Mouse (Mus musculus): ENCODE data around the gene Cldn4. TPM values are rescaled to one million over a fixed set of nuclear protein-coding genes. Genes with fewer than 3 reads are reported as not detected.
A peak's percentile ranks its signal among the peaks of the same experiment; 100 is the strongest.
"Not testable (repeated sequence)": the region's sequence is repeated elsewhere in the genome, so short reads cannot be mapped to it uniquely, and the experiment has no call there.

Gene Cldn4
- polyA plus RNA-seq, 1 experiment from 2014 or later, result 59.1 TPM

- Histone ChIP-seq H3K4me2 (ENCODE audit: low read length) (peak overlapping the region; percentile 61), H3K27me3 (ENCODE audit: insufficient read depth, low read length) (no peaks in the 10 kb centered on the region), H3K27ac (peak overlapping the region; percentile 60), H3K4me3 (replicated peaks; ENCODE audit: low read depth, low read length) (peak overlapping the region; percentile 18), H3K9me3 (replicated peaks; ENCODE audit: low read length) (no peaks in the 10 kb centered on the region), H3K9ac (ENCODE audit: low read depth, low read length) (0 out of 2 replicates have a peak overlapping the region, but pooled peaks have one; percentile 35), H3K36me3 (ENCODE audit: insufficient read depth, low read length) (no peaks in the 10 kb centered on the region), H3K4me1 (replicated peaks; ENCODE audit: insufficient read depth, low read length) (0 out of 2 replicates have a peak, but pooled peaks cover 3% of the 10 kb centered on the region)
- 6% methylated on average over 10 of the region's 10 CpGs for WGBS
- ATAC-seq (replicated peaks; ENCODE audit: low FRiP score, low read depth) (peak; percentile 35; the same call in 1 of the 2 replicates), DNase-seq (ENCODE audit: low spot score) (peak; percentile 90)
- peak; percentile 92 for TF ChIP-seq CTCF (IDR thresholded peaks at IDR 0.05; ENCODE audit: low read depth)
Observed at GRCm38 (mm10) chr5:134965473-134965851, 18.7 kb upstream of the Cldn4 start.

DNA sequence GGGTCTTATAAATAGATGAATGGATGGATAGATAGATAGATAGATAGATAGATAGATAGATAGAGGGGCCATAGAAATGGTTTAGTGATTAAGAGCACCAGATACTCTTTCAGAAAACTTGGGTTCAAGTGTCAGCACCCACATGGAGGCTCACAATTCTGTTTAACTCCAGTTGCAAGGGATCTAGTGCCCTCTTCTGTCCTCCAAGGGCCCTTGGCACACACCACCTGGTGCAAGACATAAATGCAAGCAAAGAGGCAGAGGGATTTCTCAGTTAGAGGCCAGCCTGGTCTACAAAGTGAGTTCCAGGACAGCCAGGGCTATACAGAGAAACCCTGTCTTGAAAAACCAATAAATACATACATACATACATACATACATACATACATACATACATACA, 17.9 kb upstream of the Cldn4 start:
- ATAC-seq (replicated peaks; ENCODE audit: low FRiP score, low read depth); H3K27me3 ChIP-seq (ENCODE audit: insufficient read depth, low read length); H3K4me3 ChIP-seq (replicated peaks; ENCODE audit: low read depth, low read length); H3K9me3 ChIP-seq (replicated peaks; ENCODE audit: low read length); H3K27ac ChIP-seq; H3K36me3 ChIP-seq (ENCODE audit: insufficient read depth, low read length); H3K4me1 ChIP-seq (replicated peaks; ENCODE audit: insufficient read depth, low read length); DNase-seq (ENCODE audit: low spot score); H3K9ac ChIP-seq (ENCODE audit: low read depth, low read length); H3K4me2 ChIP-seq (ENCODE audit: low read length): not testable (repeated sequence)
- peak; percentile 12; the same call in 1 of the 2 replicates for TF ChIP-seq CTCF (IDR thresholded peaks at IDR 0.05; ENCODE audit: low read depth)

DNA sequence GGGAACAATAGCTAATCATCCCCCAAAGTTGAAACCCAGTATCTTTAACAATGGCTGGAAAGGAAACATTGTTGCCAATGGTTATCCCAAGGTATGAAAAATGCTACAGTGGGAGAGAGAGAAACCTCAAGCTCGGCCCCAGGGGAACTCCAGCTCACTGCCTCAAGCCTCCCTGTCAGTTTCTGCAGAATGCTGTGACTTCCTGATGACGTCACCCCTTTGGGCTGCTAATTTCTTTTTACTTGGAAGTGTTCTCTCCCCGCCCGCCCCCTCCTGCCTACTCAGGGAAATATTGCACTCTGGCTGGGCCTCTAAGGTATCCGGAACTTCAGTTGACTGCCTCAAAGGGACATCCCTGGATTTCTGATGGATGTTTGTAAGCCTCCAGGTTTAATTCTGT, 16.8 kb upstream of the Cldn4 start:
- peak; percentile 64 for DNase-seq (ENCODE audit: low spot score)
- Histone ChIP-seq H3K4me2 (ENCODE audit: low read length) (no peak overlapping the region), H3K9ac (ENCODE audit: low read depth, low read length) (no peak overlapping the region), H3K9me3 (replicated peaks; ENCODE audit: low read length) (no peaks in the 10 kb centered on the region), H3K27me3 (ENCODE audit: insufficient read depth, low read length) (no peaks in the 10 kb centered on the region), H3K27ac (no peak overlapping the region), H3K4me1 (replicated peaks; ENCODE audit: insufficient read depth, low read length) (0 out of 2 replicates have a peak, but pooled peaks cover 3% of the 10 kb centered on the region), H3K4me3 (replicated peaks; ENCODE audit: low read depth, low read length) (no peak overlapping the region), H3K36me3 (ENCODE audit: insufficient read depth, low read length) (no peaks in the 10 kb centered on the region)
- no peak for ATAC-seq (replicated peaks; ENCODE audit: low FRiP score, low read depth)
- WGBS, result 13% methylated on average over 5 of the region's 5 CpGs
- TF ChIP-seq CTCF (IDR thresholded peaks at IDR 0.05; ENCODE audit: low read depth), result peak; percentile 29; the same call in 1 of the 2 replicates

GRCm38 (mm10) chr5:134961519-134961918, 14.8 kb upstream of the Cldn4 start:
- Histone ChIP-seq H3K4me1 (replicated peaks; ENCODE audit: insufficient read depth, low read length) (0 out of 2 replicates have a peak, but pooled peaks cover 3% of the 10 kb centered on the region), H3K27me3 (ENCODE audit: insufficient read depth, low read length) (no peaks in the 10 kb centered on the region), H3K27ac (no peak overlapping the region), H3K9ac (ENCODE audit: low read depth, low read length) (no peak overlapping the region), H3K4me2 (ENCODE audit: low read length) (no peak overlapping the region), H3K9me3 (replicated peaks; ENCODE audit: low read length) (no peaks in the 10 kb centered on the region), H3K4me3 (replicated peaks; ENCODE audit: low read depth, low read length) (no peak overlapping the region), H3K36me3 (ENCODE audit: insufficient read depth, low read length) (no peaks in the 10 kb centered on the region)
- WGBS, result 87% methylated on average over 2 of the region's 2 CpGs
- no peak for DNase-seq (ENCODE audit: low spot score)
- no peak for TF ChIP-seq CTCF (IDR thresholded peaks at IDR 0.05; ENCODE audit: low read depth)
- no peak for ATAC-seq (replicated peaks; ENCODE audit: low FRiP score, low read depth)

GRCm38 (mm10) chr5:134960430-134960829, 13.7 kb upstream of the Cldn4 start:
- TF ChIP-seq CTCF (IDR thresholded peaks at IDR 0.05; ENCODE audit: low read depth), result no peak
- Histone ChIP-seq H3K27ac (0 out of 2 replicates have a peak overlapping the region, but pooled peaks have one; percentile 39), H3K4me3 (replicated peaks; ENCODE audit: low read depth, low read length) (no peak overlapping the region), H3K9me3 (replicated peaks; ENCODE audit: low read length) (no peaks in the 10 kb centered on the region), H3K9ac (ENCODE audit: low read depth, low read length) (no peak overlapping the region), H3K27me3 (ENCODE audit: insufficient read depth, low read length) (no peaks in the 10 kb centered on the region), H3K4me1 (replicated peaks; ENCODE audit: insufficient read depth, low read length) (no peaks in the 10 kb centered on the region), H3K36me3 (ENCODE audit: insufficient read depth, low read length) (no peaks in the 10 kb centered on the region), H3K4me2 (ENCODE audit: low read length) (no peak overlapping the region)
- 65% methylated on average over 2 of the region's 2 CpGs for WGBS
- DNase-seq (ENCODE audit: low spot score) (no peak), ATAC-seq (replicated peaks; ENCODE audit: low FRiP score, low read depth) (no peak)

- Histone ChIP-seq H3K36me3 (ENCODE audit: insufficient read depth, low read length) (no peaks in the 10 kb centered on the region), H3K4me2 (ENCODE audit: low read length) (no peak overlapping the region), H3K9ac (ENCODE audit: low read depth, low read length) (no peak overlapping the region), H3K4me3 (replicated peaks; ENCODE audit: low read depth, low read length) (no peak overlapping the region), H3K27ac (no peak overlapping the region), H3K9me3 (replicated peaks; ENCODE audit: low read length) (no peaks in the 10 kb centered on the region), H3K27me3 (ENCODE audit: insufficient read depth, low read length) (no peaks in the 10 kb centered on the region), H3K4me1 (replicated peaks; ENCODE audit: insufficient read depth, low read length) (no peaks in the 10 kb centered on the region)
- TF ChIP-seq CTCF (IDR thresholded peaks at IDR 0.05; ENCODE audit: low read depth), result no peak
- DNase-seq (ENCODE audit: low spot score), result no peak
- peak; percentile 60 for ATAC-seq (replicated peaks; ENCODE audit: low FRiP score, low read depth)
- WGBS, result 55% methylated on average over 7 of the region's 7 CpGs
Observed at GRCm38 (mm10) chr5:134959114-134959513, 12.4 kb upstream of the Cldn4 start.

DNA sequence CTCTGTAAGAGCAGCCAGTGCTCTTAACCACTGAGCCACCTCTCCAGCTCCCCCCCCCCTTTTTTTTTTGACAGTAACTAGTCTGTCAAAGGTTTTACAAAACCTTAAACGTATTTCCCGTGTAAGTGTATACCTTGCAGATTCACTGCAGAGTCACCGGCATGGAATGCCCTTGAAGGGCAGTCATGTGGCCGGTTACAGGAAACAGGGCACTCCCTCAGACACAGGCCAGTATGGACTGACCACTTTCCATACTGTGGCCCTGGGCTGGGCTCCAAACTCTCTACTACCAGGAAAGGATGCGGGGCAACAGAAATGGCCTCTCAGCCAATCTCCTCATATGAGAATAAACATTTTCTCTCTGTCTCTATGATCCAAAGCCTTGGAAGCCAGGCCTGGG, 8.8 kb upstream of the Cldn4 start:
- no peak for ATAC-seq (replicated peaks; ENCODE audit: low FRiP score, low read depth)
- H3K9ac ChIP-seq (ENCODE audit: low read depth, low read length), result no peak overlapping the region
- no peaks in the 10 kb centered on the region for H3K36me3 ChIP-seq (ENCODE audit: insufficient read depth, low read length)
- H3K4me1 ChIP-seq (replicated peaks; ENCODE audit: insufficient read depth, low read length), result peaks cover 9% of the 10 kb centered on the region; the same call in 1 of the 2 replicates
- no peak overlapping the region for H3K4me3 ChIP-seq (replicated peaks; ENCODE audit: low read depth, low read length)
- H3K4me2 ChIP-seq (ENCODE audit: low read length), result no peak overlapping the region
- DNase-seq (ENCODE audit: low spot score), result no peak
- 45% methylated on average over 5 of the region's 5 CpGs for WGBS
- H3K27me3 ChIP-seq (ENCODE audit: insufficient read depth, low read length), result no peaks in the 10 kb centered on the region
- no peak overlapping the region for H3K27ac ChIP-seq
- no peaks in the 10 kb centered on the region for H3K9me3 ChIP-seq (replicated peaks; ENCODE audit: low read length)
- TF ChIP-seq CTCF (IDR thresholded peaks at IDR 0.05; ENCODE audit: low read depth), result no peak

Data from kidney, postnatal 0 days (tissue).